Mouse (Mus musculus): ENCODE data around the gene Drosha.
"Not testable (repeated sequence)": the region's sequence is repeated elsewhere in the genome, so short reads cannot be mapped to it uniquely, and the experiment has no call there.

The Drosha gene

GRCm38 (mm10) chr15:12824197-12824952, at the start of gene Drosha, which contains the start of gene 6030458C11Rik:
Gene Drosha (plus strand): TSS chr15:12824815.
Gene 6030458C11Rik (minus strand): TSS chr15:12824649.
- peak; percentile 95 to 96 for DNase-seq (ENCODE audit: low spot score in 2 of 2)

- no peak for DNase-seq (ENCODE audit: low spot score in 2 of 2)
Measured at GRCm38 (mm10) chr15:12781296-12781695, 43.3 kb upstream of the Drosha start.

DNA sequence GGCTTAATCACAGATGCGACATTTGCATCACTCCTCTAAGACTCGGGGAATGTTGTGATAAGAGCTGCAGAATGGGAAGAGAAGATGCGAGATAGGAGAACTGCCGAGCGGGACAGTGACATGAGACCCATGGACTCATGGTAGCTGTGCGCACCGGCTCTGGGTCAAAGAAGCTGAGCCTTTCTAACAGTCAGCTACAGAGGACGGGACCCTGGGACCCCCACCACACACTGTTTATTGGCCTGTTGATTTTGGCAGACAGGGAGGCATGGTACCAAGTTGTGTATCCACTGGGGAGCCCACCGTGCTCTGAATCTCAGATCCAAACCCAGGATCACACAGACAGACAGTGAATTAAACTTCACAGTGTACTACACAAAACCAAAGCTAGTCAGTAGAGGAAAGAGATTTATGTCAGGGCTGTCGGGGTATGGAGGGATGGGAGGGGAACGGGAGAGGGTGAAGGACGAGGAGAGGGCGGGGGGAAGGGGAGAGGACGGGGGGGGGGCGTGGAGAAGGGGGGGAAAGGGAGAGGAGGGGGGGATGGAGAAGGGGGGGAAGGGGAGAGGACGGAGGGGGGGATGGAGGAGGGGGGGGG, 42.8 kb upstream of the Drosha start:
- DNase-seq (ENCODE audit: low spot score in 2 of 2): no peak

DNA sequence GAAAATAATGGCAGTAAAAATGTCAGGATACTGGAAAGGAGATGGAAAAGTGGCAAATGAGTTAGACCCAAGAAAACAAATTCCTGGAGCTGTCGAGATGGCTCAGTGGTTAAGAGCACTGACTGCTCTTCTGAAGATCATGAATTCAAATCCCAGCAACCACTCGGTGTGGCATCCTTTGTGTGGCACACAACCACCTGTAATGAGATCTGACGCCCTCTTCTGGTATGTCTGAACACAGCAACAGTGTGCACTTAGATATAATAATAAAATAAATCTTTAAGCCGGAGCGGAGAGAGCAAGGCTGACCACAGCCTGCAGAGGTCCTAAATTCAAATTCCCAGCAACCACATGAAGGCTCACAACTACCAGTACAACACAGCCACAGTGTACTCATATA, 36.1 kb upstream of the Drosha start:
- no peak for DNase-seq (ENCODE audit: low spot score in 2 of 2)

DNA sequence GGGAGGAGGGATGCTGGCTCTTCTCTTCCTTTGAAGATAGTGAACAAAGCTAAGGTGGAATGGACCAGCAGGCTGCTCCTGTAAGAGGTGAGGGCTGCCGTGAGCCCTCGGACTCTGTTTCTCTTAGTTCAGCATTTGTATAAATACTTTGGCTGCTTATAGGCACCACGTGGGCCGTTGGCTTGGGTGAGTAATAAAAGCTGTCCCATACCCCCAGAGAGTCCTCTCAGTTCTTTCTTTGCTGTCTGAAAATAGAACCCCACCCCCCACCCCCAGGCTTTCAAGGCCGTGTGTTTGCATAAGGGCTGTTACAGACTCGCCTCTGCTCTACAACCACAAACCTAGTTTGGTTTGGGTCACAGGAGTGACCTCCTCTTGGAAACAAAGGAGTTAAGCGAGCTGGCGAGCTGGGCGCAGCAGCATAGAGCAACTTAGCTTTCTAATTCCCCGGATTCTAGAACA, 35.2 kb upstream of the Drosha start:
- DNase-seq (ENCODE audit: low spot score in 2 of 2): no peak

DNA sequence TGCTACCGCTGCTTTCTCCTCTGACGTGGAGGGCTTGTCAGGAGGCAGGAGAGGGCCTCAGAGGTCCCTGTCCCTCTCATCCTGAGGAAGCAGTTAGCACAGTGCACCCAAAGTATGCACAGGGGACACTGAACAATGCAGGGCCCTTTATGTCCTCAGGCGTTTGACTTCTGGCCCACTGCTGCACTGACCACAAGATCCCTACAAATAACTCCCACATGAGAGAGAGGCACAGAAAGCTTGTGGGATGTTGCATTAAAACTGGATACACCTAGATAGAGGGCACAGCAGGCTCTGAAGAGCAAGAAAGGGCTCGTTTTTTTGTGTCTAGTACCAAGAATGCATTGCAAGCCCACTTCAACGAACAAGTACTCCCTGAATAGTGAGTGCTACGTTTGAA, 30.3 kb upstream of the Drosha start:
- DNase-seq (ENCODE audit: low spot score in 2 of 2): no peak

DNA sequence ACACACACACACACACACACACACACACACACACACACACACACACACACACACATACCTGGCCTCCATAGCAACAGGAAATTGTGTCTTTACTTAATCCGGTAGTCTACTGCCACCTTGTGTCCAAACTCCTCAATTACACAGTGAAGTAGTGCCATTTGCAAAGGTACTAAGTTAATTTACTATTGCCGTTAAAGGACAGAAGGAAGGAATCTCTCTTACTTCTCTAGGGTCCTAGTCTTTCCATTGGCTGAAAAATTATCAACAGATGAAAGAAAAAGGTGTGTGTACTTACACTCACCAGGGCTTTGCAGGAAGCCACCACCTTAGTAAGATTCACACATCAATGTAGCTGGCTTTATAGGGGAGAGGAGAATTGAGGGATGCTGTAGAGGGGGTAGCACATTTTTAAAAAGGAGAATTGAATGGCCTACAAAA, 29.1 kb upstream of the Drosha start:
- peak; percentile 61 to 63 for DNase-seq (ENCODE audit: low spot score in 2 of 2)

DNA sequence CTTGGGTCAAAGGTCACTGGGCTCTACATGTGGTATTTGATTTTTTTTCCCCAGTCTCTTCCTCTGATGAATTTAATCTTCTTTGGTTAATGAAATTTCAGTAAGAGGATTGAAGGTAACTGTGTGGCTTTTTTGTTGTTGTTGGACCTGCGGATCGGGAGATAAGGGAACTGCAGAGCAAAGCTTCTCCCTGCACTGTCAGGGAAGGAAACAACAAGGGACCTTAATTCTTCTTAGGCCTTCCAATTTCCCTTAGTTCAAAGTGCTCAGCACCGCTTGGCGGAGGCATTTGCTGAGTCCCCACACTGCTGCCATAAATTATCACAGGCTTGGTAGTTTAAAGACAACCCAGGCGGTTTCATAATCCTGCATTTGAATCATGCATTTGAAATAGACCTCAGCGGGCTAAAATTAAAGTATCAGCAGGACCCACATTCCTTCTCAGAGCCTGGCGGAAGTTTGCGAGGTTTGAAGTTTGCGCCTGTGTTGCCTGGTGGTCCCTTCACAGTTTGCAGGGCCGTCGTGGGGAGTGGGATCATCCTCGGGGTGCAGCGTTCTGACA, 28.6 kb upstream of the Drosha start:
- DNase-seq (ENCODE audit: low spot score in 2 of 2): no peak

DNA sequence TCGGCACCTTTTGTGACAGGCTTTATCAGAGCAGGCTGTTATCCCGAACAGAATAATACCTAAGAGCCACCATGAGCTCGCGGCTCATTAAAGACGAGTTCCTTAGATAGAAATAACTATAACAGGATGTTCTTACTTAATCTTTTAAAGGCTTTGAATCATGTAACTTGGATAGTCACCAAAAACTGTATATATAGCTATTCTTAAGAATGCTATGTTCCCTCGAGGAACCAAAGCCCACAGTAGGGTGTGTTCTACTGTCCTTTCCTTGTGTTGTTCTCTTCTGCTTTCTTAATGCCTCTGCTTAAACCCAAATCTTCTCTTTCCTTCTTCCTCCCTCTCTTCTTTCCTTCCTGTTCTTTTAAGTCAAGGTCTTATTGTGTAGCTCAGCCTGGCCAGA, 26.6 kb upstream of the Drosha start:
- no peak for DNase-seq (ENCODE audit: low spot score in 2 of 2)

- DNase-seq (ENCODE audit: low spot score in 2 of 2): no peak
Measured at GRCm38 (mm10) chr15:12800405-12801141, 24.0 kb upstream of the Drosha start.

GRCm38 (mm10) chr15:12801142-12801506, 23.5 kb upstream of the Drosha start:
- DNase-seq (ENCODE audit: low spot score in 2 of 2): not testable (repeated sequence)

DNA sequence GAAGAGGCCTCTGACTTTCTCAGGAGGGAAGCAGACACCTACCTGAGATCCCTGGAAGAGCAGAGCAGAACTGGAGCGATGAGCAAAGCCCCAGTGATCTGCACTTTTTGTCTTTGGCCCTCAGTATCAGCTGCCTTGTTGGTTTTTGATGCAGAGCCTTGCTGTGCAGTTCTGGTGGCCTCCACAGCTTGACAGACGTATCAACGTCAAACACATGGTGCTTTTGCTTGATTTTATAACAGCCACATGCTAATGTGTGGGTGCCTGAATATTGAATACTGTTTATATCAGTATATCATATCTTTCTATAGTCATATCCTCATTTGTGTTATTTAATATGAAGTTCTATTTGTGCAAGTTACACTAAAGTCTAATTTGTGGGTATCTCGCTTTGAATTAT, 19.5 kb upstream of the Drosha start:
- DNase-seq (ENCODE audit: low spot score in 2 of 2): no peak

- DNase-seq (ENCODE audit: low spot score in 2 of 2): no peak
Measured at GRCm38 (mm10) chr15:12807088-12807487, 17.5 kb upstream of the Drosha start.

DNA sequence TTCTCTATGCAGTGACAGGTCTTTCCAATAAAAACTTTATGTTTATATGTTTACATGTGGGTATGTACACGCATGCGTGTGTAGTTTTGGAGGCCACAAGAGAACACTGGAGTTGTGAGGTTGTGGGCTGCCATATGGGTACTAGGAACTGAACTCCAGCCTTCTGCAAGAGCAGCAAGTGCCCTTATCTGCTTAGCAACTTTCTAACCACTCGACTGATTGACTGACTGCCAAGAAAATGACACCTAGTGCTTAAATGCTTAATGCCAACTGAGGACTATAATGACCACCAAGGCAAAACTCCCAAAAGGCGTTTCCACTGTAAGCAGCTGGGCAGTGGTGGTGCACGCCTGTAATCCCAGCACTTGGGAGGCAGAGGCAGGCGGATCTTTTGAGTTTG, 15.3 kb upstream of the Drosha start:
- DNase-seq (ENCODE audit: low spot score in 2 of 2): no peak

GRCm38 (mm10) chr15:12812646-12813045, 12.0 kb upstream of the Drosha start:
- no peak for DNase-seq (ENCODE audit: low spot score in 2 of 2)

DNA sequence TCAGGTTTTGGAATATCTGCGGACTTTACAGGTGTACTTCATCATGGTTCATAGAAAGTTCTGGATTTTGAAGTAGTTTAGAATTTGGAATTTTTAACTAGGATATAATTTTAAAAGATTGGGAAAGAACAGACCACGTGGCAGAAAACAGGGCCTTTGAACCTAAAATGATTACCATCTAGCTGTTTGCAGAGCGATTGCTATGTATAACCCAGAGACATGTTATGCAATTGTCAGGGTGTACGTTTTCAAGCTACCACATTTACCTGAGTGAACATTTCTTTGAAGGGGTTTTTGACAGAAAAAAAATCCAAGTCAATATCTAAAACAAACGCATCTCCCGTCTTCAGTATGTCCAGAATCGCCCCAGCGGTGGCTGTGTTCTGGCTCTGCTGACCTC, 7.0 kb upstream of the Drosha start:
- DNase-seq (ENCODE audit: low spot score in 2 of 2): no peak

DNA sequence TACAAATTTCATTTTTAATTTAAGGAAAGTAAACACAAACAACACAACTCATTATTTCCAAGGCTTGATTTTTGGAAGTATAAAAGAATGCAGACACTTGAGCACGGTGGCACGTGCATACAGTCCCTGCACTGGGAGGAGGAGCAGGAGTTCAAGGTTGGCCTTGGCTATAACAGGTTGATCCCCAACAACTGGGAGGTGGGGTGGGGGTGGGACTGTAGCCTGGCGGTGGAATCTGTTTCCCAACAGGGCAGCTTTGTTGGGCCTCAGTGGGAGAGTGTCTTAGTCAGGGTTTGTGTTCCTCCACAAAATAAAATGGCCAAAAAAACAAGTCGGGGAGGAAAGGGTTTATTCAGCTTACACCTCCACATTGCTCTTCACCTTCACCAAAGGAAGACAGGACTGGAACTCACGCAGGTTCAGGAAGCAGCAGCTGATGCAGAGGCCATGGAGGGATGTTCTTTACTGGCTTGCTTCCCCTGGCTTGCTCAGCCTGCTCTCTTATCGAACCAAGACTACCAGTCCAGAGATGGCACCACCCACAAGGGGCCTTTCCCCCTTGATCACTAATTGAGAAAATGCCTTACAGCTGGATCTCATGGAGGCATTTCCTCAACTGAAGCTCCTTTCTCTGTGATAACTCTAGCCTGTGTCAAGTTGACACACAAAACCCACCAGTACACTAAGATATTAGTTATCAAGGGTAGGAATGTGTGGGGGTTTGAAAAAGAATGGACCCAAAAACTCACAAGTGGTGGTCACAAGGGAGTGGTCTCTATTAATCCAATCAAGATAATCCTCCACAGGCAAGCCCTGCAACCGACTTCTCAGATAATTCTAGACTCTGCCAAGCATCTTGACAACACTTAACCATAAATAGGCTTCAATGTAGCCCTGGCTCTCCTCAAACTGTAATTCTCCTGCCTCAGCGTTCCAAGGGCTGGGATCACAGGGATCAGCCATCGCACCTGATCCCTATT, 1.9 kb upstream of the Drosha start:
- no peak for DNase-seq (ENCODE audit: low spot score in 2 of 2)

DNA sequence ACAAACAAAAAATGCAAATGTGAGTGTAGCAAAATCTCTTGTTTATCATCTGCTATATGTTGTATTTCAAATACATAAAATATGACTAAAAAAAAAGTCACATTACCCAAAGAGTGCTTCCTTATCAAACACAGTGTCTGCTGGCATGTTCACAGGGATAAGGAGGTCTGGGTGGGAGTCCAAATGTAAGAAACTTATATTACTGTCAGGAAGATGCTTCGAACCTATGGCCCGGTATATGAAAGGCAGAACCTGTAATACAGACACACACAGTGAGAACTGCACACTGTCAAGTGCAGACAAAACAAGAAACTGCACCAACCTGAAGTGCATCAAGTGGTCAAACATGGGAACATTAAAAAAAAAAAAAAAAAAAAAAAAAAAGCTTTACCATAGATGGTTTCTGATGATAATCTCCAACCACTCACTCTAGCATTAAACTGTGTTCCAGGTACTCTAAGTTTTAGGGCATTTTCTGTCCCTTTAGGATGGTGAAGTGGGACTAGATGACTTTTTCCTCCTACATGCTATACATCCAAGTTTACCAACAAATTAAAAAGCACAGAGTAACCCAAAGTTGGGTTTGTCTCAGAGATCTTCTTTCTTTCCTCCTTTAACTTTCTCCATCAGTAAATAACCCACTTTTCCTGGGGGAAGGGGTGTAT, 1.0 kb upstream of the Drosha start:
- DNase-seq (ENCODE audit: low spot score in 2 of 2): no peak

DNA sequence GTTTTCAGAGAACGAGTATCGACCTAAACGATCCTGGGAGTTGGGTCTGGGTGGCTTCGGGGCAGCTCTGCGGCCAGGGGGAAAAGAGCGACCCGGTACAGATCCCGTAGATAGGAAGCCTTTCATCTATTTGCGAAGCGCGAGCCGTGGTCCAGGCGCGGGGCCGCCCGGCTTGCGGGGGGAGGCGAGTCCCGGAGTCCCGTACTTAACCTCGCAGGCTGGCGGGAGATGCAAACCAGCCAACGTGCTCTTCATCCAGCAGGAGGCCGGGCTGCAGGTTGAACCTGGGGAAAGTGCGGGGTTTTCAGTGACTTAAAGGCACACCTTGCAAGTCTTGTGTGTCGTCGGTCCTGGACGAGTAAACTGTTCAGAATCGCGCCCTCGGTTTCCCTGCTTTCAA, 350 bp downstream of the Drosha start:
- no peak for DNase-seq (ENCODE audit: low spot score in 2 of 2)

DNA sequence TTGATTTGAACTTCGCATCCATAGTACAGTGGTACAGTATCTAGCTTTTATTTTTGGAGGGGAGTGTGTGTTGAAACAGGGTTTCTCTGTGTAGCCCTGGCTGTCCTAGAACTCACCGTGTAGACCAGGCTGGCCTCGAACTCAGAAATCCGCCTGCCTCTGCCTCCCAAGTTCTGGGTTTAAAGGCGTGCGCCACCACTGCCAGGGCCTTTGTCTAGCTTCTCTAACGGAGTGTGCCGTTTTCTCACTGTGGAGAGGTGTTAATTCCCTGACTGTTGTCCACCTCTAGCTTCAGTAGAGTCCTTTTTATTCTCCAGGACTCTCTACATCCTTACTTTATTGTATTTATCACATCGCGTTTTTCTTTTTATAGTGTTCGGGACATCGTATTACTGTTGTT, 793 bp downstream of the Drosha start:
- DNase-seq (ENCODE audit: low spot score in 2 of 2): no peak

- no peak for DNase-seq (ENCODE audit: low spot score in 2 of 2)
Measured at GRCm38 (mm10) chr15:12829878-12830277, 5.3 kb downstream of the Drosha start.
